Mouse (Mus musculus): ENCODE measurements around the gene Prtn3.

The Prtn3 gene

GRCm38 (mm10) chr10:79854801-79855541, 19.3 kb upstream of the Prtn3 start:
- CTCF ChIA-PET: no interaction called here

GRCm38 (mm10) chr10:79855558-79856184, 18.6 kb upstream of the Prtn3 start:
- CTCF ChIA-PET: interaction anchor here (0.7 kb wide), 1 partner anchor 45 kb away, joined by 3 read pairs; no protein-coding TSS in a partner anchor

- CTCF ChIA-PET: interaction anchor here (0.7 kb wide), 1 partner anchor 45 kb away, joined by 3 read pairs; no protein-coding TSS in a partner anchor
Observed at GRCm38 (mm10) chr10:79856280-79856679, 18.0 kb upstream of the Prtn3 start.

- CTCF ChIA-PET: interaction anchor here (0.5 kb wide), 1 partner anchor 101 kb away, joined by 3 read pairs; no protein-coding TSS in a partner anchor
Observed at GRCm38 (mm10) chr10:79856704-79857451, 17.4 kb upstream of the Prtn3 start.

- CTCF ChIA-PET: no interaction called here
Observed at GRCm38 (mm10) chr10:79857452-79857811, 16.8 kb upstream of the Prtn3 start.

GRCm38 (mm10) chr10:79857894-79858293, 16.4 kb upstream of the Prtn3 start:
- CTCF ChIA-PET: no interaction called here

- CTCF ChIA-PET: interaction anchor here (0.6 kb wide), 1 partner anchor 25 kb away, joined by 3 read pairs; no protein-coding TSS in a partner anchor
Observed at GRCm38 (mm10) chr10:79858416-79859074, 15.7 kb upstream of the Prtn3 start.

GRCm38 (mm10) chr10:79859116-79859515, 15.2 kb upstream of the Prtn3 start:
- CTCF ChIA-PET: interaction anchor here (0.6 kb wide), 1 partner anchor 25 kb away, joined by 3 read pairs; no protein-coding TSS in a partner anchor

- CTCF ChIA-PET: interaction anchor here (0.8 kb wide), 1 partner anchor 13 kb away, joined by 3 read pairs; no protein-coding TSS in a partner anchor
Observed at GRCm38 (mm10) chr10:79860079-79860911, 14.0 kb upstream of the Prtn3 start.

- CTCF ChIA-PET: interaction anchor here (1.1 kb wide), 1 partner anchor 191 kb away, joined by 3 read pairs; no protein-coding TSS in a partner anchor
Observed at GRCm38 (mm10) chr10:79861230-79862048, 12.8 kb upstream of the Prtn3 start.

GRCm38 (mm10) chr10:79862049-79862788, 12.1 kb upstream of the Prtn3 start:
- CTCF ChIA-PET: interaction anchor here (1.1 kb wide), 1 partner anchor 191 kb away, joined by 3 read pairs; no protein-coding TSS in a partner anchor

GRCm38 (mm10) chr10:79862925-79863324, 11.4 kb upstream of the Prtn3 start:
- CTCF ChIA-PET: interaction anchor here (0.6 kb wide), 1 partner anchor 11 kb away, joined by 3 read pairs; no protein-coding TSS in a partner anchor

- CTCF ChIA-PET: interaction anchor here (0.6 kb wide), 1 partner anchor 66 kb away, joined by 3 read pairs; no protein-coding TSS in a partner anchor
Observed at GRCm38 (mm10) chr10:79864351-79865188, 9.7 kb upstream of the Prtn3 start.

- CTCF ChIA-PET: interaction anchor here (0.6 kb wide), 1 partner anchor 49 kb away, joined by 3 read pairs; no protein-coding TSS in a partner anchor
Observed at GRCm38 (mm10) chr10:79865189-79865601, 9.1 kb upstream of the Prtn3 start.

GRCm38 (mm10) chr10:79865801-79866295, 8.4 kb upstream of the Prtn3 start:
- CTCF ChIA-PET: interaction anchor here (0.6 kb wide), 1 partner anchor 48 kb away, joined by 3 read pairs; no protein-coding TSS in a partner anchor

GRCm38 (mm10) chr10:79866601-79867000, 7.7 kb upstream of the Prtn3 start:
- CTCF ChIA-PET: no interaction called here

GRCm38 (mm10) chr10:79871845-79872244, 2.4 kb upstream of the Prtn3 start:
- CTCF ChIA-PET: interaction anchor here (0.6 kb wide), 1 partner anchor 38 kb away, joined by 3 read pairs; no protein-coding TSS in a partner anchor
